Mouse (Mus musculus) brain, adult 10 weeks (tissue): Measurements from ENCODE around the gene Obox3. TPM values are rescaled to one million over a fixed set of nuclear protein-coding genes. Genes with fewer than 3 reads are reported as not detected.

Experiments
- polyA plus RNA-seq: library from polyadenylated mRNA; stranded (reverse); fragments of 350-450 nt; fragmentation: Illumina TruSeq; extraction: RNeasy Lipid Tissue Mini Kit (QIAGEN cat#74804); gene quantifications from one replicate; pipeline ENCODE4 v1.2.3, GENCODE M21; 2015; ENCODE audit warnings: low read depth, low replicate concordance

Obox3 gene
- polyA plus RNA-seq: not detected

GRCm38 (mm10) chr7:15639802-15640201 lies at the start of gene Obox3:
Obox3 (minus strand) TSS chr7:15639902.

Other genes starting within 250 kb of the Obox3 start
- not detected for gene Obox5, start 110.2 kb upstream of the Obox3 start, polyA plus RNA-seq
- gene Obox6, start 199.8 kb upstream of the Obox3 start, polyA plus RNA-seq: not detected
- gene Crx, start 240.1 kb upstream of the Obox3 start, polyA plus RNA-seq: not detected
- gene Crxos, start 242.7 kb upstream of the Obox3 start, polyA plus RNA-seq: not detected